Mouse (Mus musculus) midbrain, embryonic 13.5 days (tissue): ENCODE measurements around the gene Hmx3. TPM values are rescaled to one million over a fixed set of nuclear protein-coding genes. Genes with fewer than 3 reads are reported as not detected.

Experiments used
- ATAC-seq: fragments of 200-750 bp; cut with Nextera tagmentation; 2 replicates; pipeline ENCODE4 v1.8.0; 2017; ENCODE audit warnings: mild to moderate bottlenecking, moderate TSS enrichment, moderate library complexity
- H3K27ac ChIP-seq: fragments of 300-500 bp; sonication (generic); 2 replicates; pipeline ENCODE4 v1.5.1; 2015; ENCODE audit warnings: inconsistent platforms, mild to moderate bottlenecking, moderate library complexity
- H3K27me3 ChIP-seq: fragments of 300-500 bp; sonication (generic); 2 replicates; pipeline ENCODE4 v1.6.1; 2015; ENCODE audit warnings: mild to moderate bottlenecking, inconsistent platforms
- H3K36me3 ChIP-seq: fragments of 300-500 bp; sonication (generic); 2 replicates; pipeline ENCODE4 v1.6.1; 2015; ENCODE audit warnings: mild to moderate bottlenecking, inconsistent platforms
- H3K4me1 ChIP-seq: fragments of 300-500 bp; sonication (generic); replicated peaks from 2 replicates; pipeline ENCODE4 v1.6.1; 2015; ENCODE audit warnings: inconsistent platforms
- H3K4me2 ChIP-seq: fragments of 300-500 bp; sonication (generic); replicated peaks from 2 replicates; pipeline ENCODE4 v1.6.1; 2015; ENCODE audit warnings: moderate library complexity, mild to moderate bottlenecking, inconsistent platforms
- H3K4me3 ChIP-seq: fragments of 300-500 bp; sonication (generic); replicated peaks from 2 replicates; pipeline ENCODE4 v1.5.1; 2015; ENCODE audit warnings: mild to moderate bottlenecking, inconsistent platforms
- H3K9ac ChIP-seq: fragments of 300-500 bp; sonication (generic); replicated peaks from 2 replicates; pipeline ENCODE4 v1.6.1; 2015; ENCODE audit warnings: mild to moderate bottlenecking, inconsistent platforms
- H3K9me3 ChIP-seq: fragments of 300-500 bp; sonication (generic); 2 replicates; pipeline ENCODE4 v1.6.1; 2016; ENCODE audit warnings: mild to moderate bottlenecking, inconsistent platforms
- WGBS: fragments of 180-500 bp; shearing (Covaris S2); methylation state at CpG from one replicate; pipeline ENCODE4 v1.1.7; 2015; 5-methylcytosine and 5-hydroxymethylcytosine counted together
- polyA plus RNA-seq: library from polyadenylated mRNA; unstranded; fragments of >200 nt; fragmentation: Nextera tagmentation; extraction: Ambion mirVana; gene quantifications from 2 replicates; pipeline ENCODE4 v1.2.1, GENCODE M21; 2015

Gene Hmx3
- 0.50 and 0.99 TPM in 2 replicates for polyA plus RNA-seq

GRCm38 (mm10) chr7:131542115-131542871, at the start of gene Hmx3:
Hmx3 (plus strand) TSS chr7:131542867.
- H3K27ac ChIP-seq, result no peak within 1 kb of the TSS
- peak; percentile 63 for ATAC-seq

GRCm38 (mm10) chr7:131503739-131504138, 38.9 kb upstream of the Hmx3 start:
- WGBS, result 82% methylated on average over 2 of the region's 2 CpGs
- Histone ChIP-seq H3K27ac (no peak overlapping the region), H3K9ac (no peak overlapping the region), H3K9me3 (no peaks in the 10 kb centered on the region), H3K36me3 (no peaks in the 10 kb centered on the region), H3K4me2 (no peak overlapping the region), H3K4me3 (no peak overlapping the region), H3K4me1 (no peaks in the 10 kb centered on the region), H3K27me3 (no peaks in the 10 kb centered on the region)
- no peak for ATAC-seq

More at GRCm38 (mm10) chr7:131542115-131542871, at the start of gene Hmx3:
- no peak within 1 kb of the TSS; the same call in 1 of the 2 replicates for H3K9ac ChIP-seq
- WGBS, result under 1% methylated on average over 63 of the region's 65 CpGs
- no peaks in the 10 kb centered on the region for H3K36me3 ChIP-seq
- no peaks in the 10 kb centered on the region for H3K9me3 ChIP-seq
- H3K4me3 ChIP-seq, result peak within 1 kb of the TSS; percentile 37
- peaks cover 99% of the 10 kb centered on the region for H3K27me3 ChIP-seq
- peak within 1 kb of the TSS; percentile 63 for H3K4me2 ChIP-seq
- H3K4me1 ChIP-seq, result peaks cover 29% of the 10 kb centered on the region

GRCm38 (mm10) chr7:131539979-131540378, 2.7 kb upstream of the Hmx3 start:
- ATAC-seq, result peak; percentile 57; the same call in 1 of the 2 replicates
- WGBS, result 0% methylated on average over 7 of the region's 7 CpGs
- H3K36me3 ChIP-seq, result no peaks in the 10 kb centered on the region

GRCm38 (mm10) chr7:131541184-131542114, 1.2 kb upstream of the Hmx3 start:
- Histone ChIP-seq H3K9ac (no peak overlapping the region), H3K4me1 (peaks cover 29% of the 10 kb centered on the region), H3K27ac (no peak overlapping the region), H3K4me2 (peak overlapping the region; percentile 63), H3K36me3 (no peaks in the 10 kb centered on the region), H3K27me3 (peaks cover 99% of the 10 kb centered on the region), H3K4me3 (peak overlapping the region; percentile 37), H3K9me3 (no peaks in the 10 kb centered on the region)
- no peak for ATAC-seq
- WGBS, result 1% methylated on average over 41 of the region's 41 CpGs

More at GRCm38 (mm10) chr7:131539979-131540378, 2.7 kb upstream of the Hmx3 start:
- Histone ChIP-seq H3K4me2 (no peak overlapping the region), H3K9me3 (no peaks in the 10 kb centered on the region), H3K4me3 (no peak overlapping the region), H3K4me1 (peaks cover 29% of the 10 kb centered on the region), H3K27me3 (peaks cover 90% of the 10 kb centered on the region), H3K27ac (no peak overlapping the region), H3K9ac (no peak overlapping the region)

GRCm38 (mm10) chr7:131542872-131543622, 380 bp downstream of the Hmx3 start:
- Histone ChIP-seq H3K4me1 (peaks cover 29% of the 10 kb centered on the region), H3K9me3 (no peaks in the 10 kb centered on the region), H3K4me3 (peak overlapping the region; percentile 37), H3K4me2 (peak overlapping the region; percentile 63), H3K36me3 (no peaks in the 10 kb centered on the region), H3K27ac (no peak overlapping the region), H3K27me3 (peaks cover 99% of the 10 kb centered on the region), H3K9ac (no peak overlapping the region; the same call in 1 of the 2 replicates)
- WGBS, result under 1% methylated on average over 59 of the region's 71 CpGs
- peak; percentile 29 for ATAC-seq

GRCm38 (mm10) chr7:131543623-131544481, 1.2 kb downstream of the Hmx3 start:
- Histone ChIP-seq H3K4me3 (peak overlapping the region; percentile 37), H3K9ac (no peak overlapping the region), H3K27me3 (peaks cover 99% of the 10 kb centered on the region), H3K4me2 (peak overlapping the region; percentile 63), H3K36me3 (no peaks in the 10 kb centered on the region), H3K27ac (no peak overlapping the region), H3K4me1 (peaks cover 29% of the 10 kb centered on the region), H3K9me3 (no peaks in the 10 kb centered on the region)
- ATAC-seq, result no peak
- under 1% methylated on average over 75 of the region's 75 CpGs for WGBS

GRCm38 (mm10) chr7:131544871-131545270, 2.2 kb downstream of the Hmx3 start:
- 1% methylated on average over 5 of the region's 5 CpGs for WGBS
- ATAC-seq, result no peak
- Histone ChIP-seq H3K4me2 (no peak overlapping the region), H3K27ac (no peak overlapping the region), H3K36me3 (no peaks in the 10 kb centered on the region), H3K9me3 (no peaks in the 10 kb centered on the region), H3K9ac (no peak overlapping the region), H3K27me3 (peaks cover 99% of the 10 kb centered on the region), H3K4me3 (no peak overlapping the region), H3K4me1 (peaks cover 29% of the 10 kb centered on the region)

- no peak for ATAC-seq
- WGBS, result 2% methylated on average over 13 of the region's 13 CpGs
- H3K27ac ChIP-seq, result no peak overlapping the region
- H3K4me3 ChIP-seq, result no peak overlapping the region
- no peaks in the 10 kb centered on the region for H3K9me3 ChIP-seq
- H3K4me2 ChIP-seq, result no peak overlapping the region
- H3K4me1 ChIP-seq, result peaks cover 29% of the 10 kb centered on the region
- H3K27me3 ChIP-seq, result peaks cover 99% of the 10 kb centered on the region
- H3K9ac ChIP-seq, result no peak overlapping the region
- no peaks in the 10 kb centered on the region for H3K36me3 ChIP-seq
Measured at GRCm38 (mm10) chr7:131545701-131546385, 3.2 kb downstream of the Hmx3 start.

- Histone ChIP-seq H3K9me3 (no peaks in the 10 kb centered on the region), H3K4me1 (peaks cover 29% of the 10 kb centered on the region), H3K36me3 (no peaks in the 10 kb centered on the region), H3K27me3 (peaks cover 99% of the 10 kb centered on the region), H3K9ac (no peak overlapping the region), H3K4me2 (no peak overlapping the region), H3K4me3 (no peak overlapping the region), H3K27ac (no peak overlapping the region)
- whole genome bisulfite sequencing, result 10% methylated on average over 2 of the region's 2 CpGs
- ATAC-seq, result no peak
Measured at GRCm38 (mm10) chr7:131546423-131546822, 3.8 kb downstream of the Hmx3 start.

GRCm38 (mm10) chr7:131547481-131547880, 4.8 kb downstream of the Hmx3 start:
- H3K4me1 ChIP-seq, result peaks cover 21% of the 10 kb centered on the region
- WGBS, result 2% methylated on average over 5 of the region's 5 CpGs
- H3K9ac ChIP-seq, result no peak overlapping the region
- ATAC-seq, result no peak
- no peak overlapping the region for H3K27ac ChIP-seq
- no peak overlapping the region for H3K4me3 ChIP-seq
- H3K36me3 ChIP-seq, result no peaks in the 10 kb centered on the region
- peaks cover 99% of the 10 kb centered on the region for H3K27me3 ChIP-seq
- H3K4me2 ChIP-seq, result no peak overlapping the region
- H3K9me3 ChIP-seq, result no peaks in the 10 kb centered on the region
